Mouse (Mus musculus): ENCODE measurements at regions not wholly inside any gene's neighbourhood (a gene's known extent, or its start where the extent isn't known, plus 50 kb on each side); places are given as distances from the start of the nearest gene placed in this dataset.

- DNase-seq (ENCODE audit: low read depth): no peak
Measured at GRCm38 (mm10) chr13:60007031-60007430, 170.1 kb downstream of the Gas1 start.

- no peak for DNase-seq (ENCODE audit: low read depth)
Measured at GRCm38 (mm10) chr13:60004611-60005010, 172.6 kb downstream of the Gas1 start.

- DNase-seq (ENCODE audit: low read depth): no peak
Measured at GRCm38 (mm10) chr13:60002098-60002497, 175.1 kb downstream of the Gas1 start.

GRCm38 (mm10) chr13:60001637-60002036 is 175.5 kb downstream of the Gas1 start:
- no peak for DNase-seq (ENCODE audit: low read depth)

GRCm38 (mm10) chr13:60000618-60001347 is 176.4 kb downstream of the Gas1 start:
- no peak for DNase-seq (ENCODE audit: low read depth)

GRCm38 (mm10) chr13:59997431-59997830 is 174.5 kb upstream of the Tut7 start:
- DNase-seq (ENCODE audit: low read depth): peak; percentile 73

GRCm38 (mm10) chr13:59996146-59996814 is 173.3 kb upstream of the Tut7 start:
- no peak for DNase-seq (ENCODE audit: low read depth)

GRCm38 (mm10) chr13:59992780-59993501 is 170.0 kb upstream of the Tut7 start:
- no peak for DNase-seq (ENCODE audit: low read depth)

GRCm38 (mm10) chr13:59992346-59992745 is 169.4 kb upstream of the Tut7 start:
- no peak for DNase-seq (ENCODE audit: low read depth)

GRCm38 (mm10) chr13:59990402-59991280 is 167.7 kb upstream of the Tut7 start:
- DNase-seq (ENCODE audit: low read depth): peak; percentile 22

- no peak for DNase-seq (ENCODE audit: low read depth)
Measured at GRCm38 (mm10) chr13:59988393-59988965, 165.5 kb upstream of the Tut7 start.

GRCm38 (mm10) chr13:59976425-59976824 is 153.5 kb upstream of the Tut7 start:
- DNase-seq (ENCODE audit: low read depth): no peak

GRCm38 (mm10) chr13:59972093-59972427 is 149.1 kb upstream of the Tut7 start:
- no peak for DNase-seq (ENCODE audit: low read depth)

- DNase-seq (ENCODE audit: low read depth): no peak
Measured at GRCm38 (mm10) chr13:59971231-59972092, 148.5 kb upstream of the Tut7 start.

GRCm38 (mm10) chr13:59970430-59970829 is 147.5 kb upstream of the Tut7 start:
- no peak for DNase-seq (ENCODE audit: low read depth)

- no peak for DNase-seq (ENCODE audit: low read depth)
Measured at GRCm38 (mm10) chr13:59969484-59969883, 146.5 kb upstream of the Tut7 start.

- DNase-seq (ENCODE audit: low read depth): peak; percentile 23
Measured at GRCm38 (mm10) chr13:59968584-59969240, 145.8 kb upstream of the Tut7 start.

- no peak for DNase-seq (ENCODE audit: low read depth)
Measured at GRCm38 (mm10) chr13:59966535-59967255, 143.7 kb upstream of the Tut7 start.

GRCm38 (mm10) chr13:59964981-59965380 is 142.0 kb upstream of the Tut7 start:
- no peak for DNase-seq (ENCODE audit: low read depth)
